Mouse (Mus musculus) liver, embryonic 14.5 days (tissue): ENCODE measurements around the gene Jade1.

Source experiments
- CTCF ChIP-seq: IDR thresholded peaks from 2 replicates; pipeline ENCODE4 v1.5.1; 2016; ENCODE audit warnings: antibody characterized with exemption, low read depth, control low read depth
- EP300 ChIP-seq: IDR thresholded peaks from 2 replicates; pipeline ENCODE4 v1.6.1; 2016; ENCODE audit warnings: antibody characterized with exemption, low read depth

- no peak for TF ChIP-seq CTCF
- TF ChIP-seq EP300: no peak
These were observed 33.8 kb upstream of the Jade1 start for GRCm38 (mm10) chr3:41521733-41522132.
